Mouse (Mus musculus): ENCODE measurements around the gene Sertad4. TPM values are rescaled to one million over a fixed set of nuclear protein-coding genes. Genes with fewer than 3 reads are reported as not detected.

The Sertad4 gene
- total and polyA plus RNA-seq, 2 experiments from 2014 or later, result 4.0 to 5.0 TPM

GRCm38 (mm10) chr1:192833097-192833496 lies 22.5 kb downstream of the Sertad4 start:
- Histone ChIP-seq H3K4me3 (ENCODE audit: low read depth, low read length) (no peak overlapping the region), H3K4me1 (ENCODE audit: control insufficient read depth, insufficient read depth) (peaks cover 14% of the 10 kb centered on the region; the same call in 1 of the 2 replicates), H3K9ac (replicated peaks; ENCODE audit: low read depth, low read length) (no peak overlapping the region), H3K27me3 (ENCODE audit: control insufficient read depth, insufficient read depth, low read length) (peaks cover 26% of the 10 kb centered on the region), H3K27ac (ENCODE audit: low read depth) (no peak overlapping the region), H3K36me3 (replicated peaks; ENCODE audit: control insufficient read depth, insufficient read depth, low read length) (no peaks in the 10 kb centered on the region), H3K9me3 (replicated peaks; ENCODE audit: control insufficient read depth, low read length) (no peaks in the 10 kb centered on the region), H3K4me2 (ENCODE audit: low read depth, low read length) (no peak overlapping the region)
- TF ChIP-seq CTCF (IDR thresholded peaks at IDR 0.05; ENCODE audit: low read depth) (no peak), EP300 (IDR thresholded peaks at IDR 0.05; ENCODE audit: low read depth) (no peak)
- 60% methylated on average over 4 of the region's 4 CpGs for WGBS
- DNase-seq (ENCODE audit: low spot score), result no peak
- ATAC-seq (ENCODE audit: insufficient read depth, low read depth), result no peak

GRCm38 (mm10) chr1:192832338-192832737 lies 23.2 kb downstream of the Sertad4 start:
- no peak overlapping the region for H3K27ac ChIP-seq (ENCODE audit: low read depth)
- DNase-seq (ENCODE audit: low spot score), result no peak
- TF ChIP-seq EP300 (IDR thresholded peaks at IDR 0.05; ENCODE audit: low read depth) (no peak), CTCF (IDR thresholded peaks at IDR 0.05; ENCODE audit: low read depth) (no peak)

GRCm38 (mm10) chr1:192830444-192830843 lies 25.1 kb downstream of the Sertad4 start:
- 44% methylated on average over 6 of the region's 6 CpGs for WGBS
- no peak overlapping the region for H3K27ac ChIP-seq (ENCODE audit: low read depth)

More at GRCm38 (mm10) chr1:192832338-192832737, 23.2 kb downstream of the Sertad4 start:
- peaks cover 14% of the 10 kb centered on the region; the same call in 1 of the 2 replicates for H3K4me1 ChIP-seq (ENCODE audit: control insufficient read depth, insufficient read depth)
- WGBS, result 53% methylated on average over 2 of the region's 2 CpGs
- H3K4me3 ChIP-seq (ENCODE audit: low read depth, low read length), result no peak overlapping the region
- H3K9me3 ChIP-seq (replicated peaks; ENCODE audit: control insufficient read depth, low read length), result no peaks in the 10 kb centered on the region
- no peaks in the 10 kb centered on the region for H3K36me3 ChIP-seq (replicated peaks; ENCODE audit: control insufficient read depth, insufficient read depth, low read length)
- H3K27me3 ChIP-seq (ENCODE audit: control insufficient read depth, insufficient read depth, low read length), result peaks cover 26% of the 10 kb centered on the region
- no peak overlapping the region for H3K4me2 ChIP-seq (ENCODE audit: low read depth, low read length)
- no peak for ATAC-seq (ENCODE audit: insufficient read depth, low read depth)
- H3K9ac ChIP-seq (replicated peaks; ENCODE audit: low read depth, low read length), result no peak overlapping the region

GRCm38 (mm10) chr1:192828928-192829327 lies 26.6 kb downstream of the Sertad4 start:
- ATAC-seq (ENCODE audit: insufficient read depth, low read depth) (no peak), DNase-seq (ENCODE audit: low spot score) (no peak)
- no peaks in the 10 kb centered on the region for H3K36me3 ChIP-seq (replicated peaks; ENCODE audit: control insufficient read depth, insufficient read depth, low read length)
- TF ChIP-seq EP300 (IDR thresholded peaks at IDR 0.05; ENCODE audit: low read depth), result no peak
- no peak for TF ChIP-seq CTCF (IDR thresholded peaks at IDR 0.05; ENCODE audit: low read depth)
- no peak overlapping the region for H3K9ac ChIP-seq (replicated peaks; ENCODE audit: low read depth, low read length)
- H3K9me3 ChIP-seq (replicated peaks; ENCODE audit: control insufficient read depth, low read length), result no peaks in the 10 kb centered on the region
- H3K4me3 ChIP-seq (ENCODE audit: low read depth, low read length), result no peak overlapping the region
- H3K27me3 ChIP-seq (ENCODE audit: control insufficient read depth, insufficient read depth, low read length), result peaks cover 15% of the 10 kb centered on the region
- 0 out of 2 replicates have a peak, but pooled peaks cover 3% of the 10 kb centered on the region for H3K4me1 ChIP-seq (ENCODE audit: control insufficient read depth, insufficient read depth)
- WGBS, result 46% methylated on average over 7 of the region's 7 CpGs
- H3K4me2 ChIP-seq (ENCODE audit: low read depth, low read length), result no peak overlapping the region
- no peak overlapping the region for H3K27ac ChIP-seq (ENCODE audit: low read depth)

More at GRCm38 (mm10) chr1:192830444-192830843, 25.1 kb downstream of the Sertad4 start:
- DNase-seq (ENCODE audit: low spot score) (no peak), ATAC-seq (ENCODE audit: insufficient read depth, low read depth) (no peak)
- no peaks in the 10 kb centered on the region for H3K9me3 ChIP-seq (replicated peaks; ENCODE audit: control insufficient read depth, low read length)
- no peak overlapping the region for H3K4me2 ChIP-seq (ENCODE audit: low read depth, low read length)
- H3K4me3 ChIP-seq (ENCODE audit: low read depth, low read length), result no peak overlapping the region
- peaks cover 18% of the 10 kb centered on the region for H3K27me3 ChIP-seq (ENCODE audit: control insufficient read depth, insufficient read depth, low read length)
- H3K4me1 ChIP-seq (ENCODE audit: control insufficient read depth, insufficient read depth), result peaks cover 13% of the 10 kb centered on the region; the same call in 1 of the 2 replicates
- H3K9ac ChIP-seq (replicated peaks; ENCODE audit: low read depth, low read length), result no peak overlapping the region
- TF ChIP-seq CTCF (IDR thresholded peaks at IDR 0.05; ENCODE audit: low read depth), result no peak
- TF ChIP-seq EP300 (IDR thresholded peaks at IDR 0.05; ENCODE audit: low read depth), result no peak
- H3K36me3 ChIP-seq (replicated peaks; ENCODE audit: control insufficient read depth, insufficient read depth, low read length), result no peaks in the 10 kb centered on the region

GRCm38 (mm10) chr1:192827955-192828354 lies 27.6 kb downstream of the Sertad4 start:
- no peaks in the 10 kb centered on the region for H3K9me3 ChIP-seq (replicated peaks; ENCODE audit: control insufficient read depth, low read length)
- no peak for TF ChIP-seq CTCF (IDR thresholded peaks at IDR 0.05; ENCODE audit: low read depth)
- no peak for TF ChIP-seq EP300 (IDR thresholded peaks at IDR 0.05; ENCODE audit: low read depth)
- H3K9ac ChIP-seq (replicated peaks; ENCODE audit: low read depth, low read length), result no peak overlapping the region

GRCm38 (mm10) chr1:192825746-192826145 lies 29.8 kb downstream of the Sertad4 start:
- 27% methylated on average over 9 of the region's 9 CpGs for WGBS
- H3K4me3 ChIP-seq (ENCODE audit: low read depth, low read length), result no peak overlapping the region
- H3K4me1 ChIP-seq (ENCODE audit: control insufficient read depth, insufficient read depth), result 0 out of 2 replicates have a peak, but pooled peaks cover 7% of the 10 kb centered on the region
- H3K9me3 ChIP-seq (replicated peaks; ENCODE audit: control insufficient read depth, low read length), result no peaks in the 10 kb centered on the region
- DNase-seq (ENCODE audit: low spot score), result no peak
- no peak overlapping the region for H3K9ac ChIP-seq (replicated peaks; ENCODE audit: low read depth, low read length)
- ATAC-seq (ENCODE audit: insufficient read depth, low read depth), result no peak
- no peak overlapping the region for H3K27ac ChIP-seq (ENCODE audit: low read depth)
- H3K4me2 ChIP-seq (ENCODE audit: low read depth, low read length), result no peak overlapping the region
- TF ChIP-seq CTCF (IDR thresholded peaks at IDR 0.05; ENCODE audit: low read depth), result no peak
- no peaks in the 10 kb centered on the region for H3K27me3 ChIP-seq (ENCODE audit: control insufficient read depth, insufficient read depth, low read length)
- no peaks in the 10 kb centered on the region for H3K36me3 ChIP-seq (replicated peaks; ENCODE audit: control insufficient read depth, insufficient read depth, low read length)

More at GRCm38 (mm10) chr1:192827955-192828354, 27.6 kb downstream of the Sertad4 start:
- Histone ChIP-seq H3K4me2 (ENCODE audit: low read depth, low read length) (no peak overlapping the region), H3K27ac (ENCODE audit: low read depth) (no peak overlapping the region), H3K27me3 (ENCODE audit: control insufficient read depth, insufficient read depth, low read length) (peaks cover 6% of the 10 kb centered on the region; the same call in 1 of the 2 replicates), H3K36me3 (replicated peaks; ENCODE audit: control insufficient read depth, insufficient read depth, low read length) (no peaks in the 10 kb centered on the region), H3K4me3 (ENCODE audit: low read depth, low read length) (no peak overlapping the region), H3K4me1 (ENCODE audit: control insufficient read depth, insufficient read depth) (0 out of 2 replicates have a peak, but pooled peaks cover 7% of the 10 kb centered on the region)
- no peak for ATAC-seq (ENCODE audit: insufficient read depth, low read depth)
- DNase-seq (ENCODE audit: low spot score), result no peak

All from heart, postnatal 0 days (tissue).